Mouse (Mus musculus): ENCODE data around the gene Scap. TPM values are rescaled to one million over a fixed set of nuclear protein-coding genes. Genes with fewer than 3 reads are reported as not detected.
"Not testable (repeated sequence)": the region's sequence is repeated elsewhere in the genome, so short reads cannot be mapped to it uniquely, and the experiment has no call there.

The Scap gene
- polyA plus RNA-seq, 1 experiment from 2014 or later = 40.3 TPM

DNA sequence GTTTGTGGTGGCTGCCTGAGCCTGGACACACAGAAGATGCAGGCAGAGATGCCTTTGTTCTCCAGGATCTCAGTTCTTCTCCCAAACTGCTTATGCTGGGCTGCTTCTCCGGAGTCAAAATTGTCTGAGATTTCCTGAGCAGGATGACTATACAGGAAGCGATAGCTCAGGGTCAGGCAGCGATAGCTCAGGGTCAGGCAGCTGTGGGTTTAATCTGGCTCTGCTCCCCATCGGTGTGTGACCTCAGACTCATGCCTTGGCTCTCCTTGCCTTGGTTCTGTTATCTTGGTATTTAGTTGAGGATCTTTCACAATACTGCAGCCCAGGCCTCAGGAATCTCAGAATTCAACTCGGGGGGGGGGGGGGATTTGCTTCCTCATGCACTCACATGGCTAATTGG is 33.7 kb downstream of the Scap start:
- Histone ChIP-seq H3K27me3 (replicated peaks; ENCODE audit: low read depth, poor library complexity, severe bottlenecking) (no peaks in the 10 kb centered on the region), H3K27ac (replicated peaks) (peak overlapping the region; percentile 67), H3K4me3 (no peak overlapping the region), H3K36me3 (replicated peaks) (peaks cover 52% of the 10 kb centered on the region), H3K9me3 (no peaks in the 10 kb centered on the region), H3K4me1 (peaks cover 12% of the 10 kb centered on the region)
- WGBS = 61% methylated on average over 5 of the region's 5 CpGs
- DNase-seq (ENCODE audit: low spot score) = no peak

DNA sequence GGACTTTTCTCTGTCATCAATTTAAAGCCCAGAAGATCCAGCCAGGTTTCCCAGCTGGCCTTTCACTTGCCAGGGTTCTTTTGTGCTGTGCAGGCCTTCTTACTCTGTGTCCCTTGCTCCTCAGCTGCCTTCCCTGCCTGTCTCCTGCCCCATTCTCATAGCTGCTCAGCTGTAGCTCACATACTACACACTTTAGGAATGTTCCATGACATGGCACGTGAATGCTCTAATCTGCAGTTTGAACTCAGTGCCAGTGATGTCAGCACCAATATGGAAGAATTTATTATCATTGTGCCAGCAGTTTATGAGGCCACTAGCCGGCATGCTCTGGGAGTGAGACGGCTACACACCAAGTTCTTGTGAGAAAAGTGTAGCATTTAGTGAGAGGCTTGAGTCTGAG is 36.8 kb downstream of the Scap start:
- Histone ChIP-seq H3K4me3 (no peak overlapping the region), H3K36me3 (replicated peaks) (peaks cover 58% of the 10 kb centered on the region), H3K4me1 (peaks cover 12% of the 10 kb centered on the region), H3K27ac (replicated peaks) (no peak overlapping the region), H3K9me3 (no peaks in the 10 kb centered on the region), H3K27me3 (replicated peaks; ENCODE audit: low read depth, poor library complexity, severe bottlenecking) (no peaks in the 10 kb centered on the region)
- DNase-seq (ENCODE audit: low spot score) = no peak
- 94% methylated on average over 3 of the region's 3 CpGs for WGBS

DNA sequence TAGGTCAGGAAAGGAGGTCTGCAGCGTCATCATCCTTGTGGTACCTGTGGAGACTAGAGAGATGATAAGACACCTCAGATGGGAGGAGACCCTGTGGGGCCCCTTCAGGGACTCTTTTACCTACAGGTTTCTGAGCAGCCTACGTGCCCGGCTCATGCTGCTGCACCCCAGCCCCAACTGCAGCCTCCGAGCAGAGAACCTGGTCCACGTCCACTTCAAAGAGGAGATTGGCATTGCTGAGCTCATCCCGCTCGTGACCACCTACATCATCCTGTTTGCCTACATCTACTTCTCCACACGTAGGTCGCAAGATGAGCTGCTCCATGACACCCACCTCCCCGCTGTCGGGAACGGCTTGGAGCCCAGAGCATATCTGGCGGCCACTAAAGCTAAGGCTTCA is 40.8 kb downstream of the Scap start:
- no peak for DNase-seq (ENCODE audit: low spot score)
- H3K36me3 ChIP-seq (replicated peaks) = peaks cover 74% of the 10 kb centered on the region
- H3K4me3 ChIP-seq = no peak overlapping the region
- 93% methylated on average over 13 of the region's 13 CpGs for WGBS
- H3K4me1 ChIP-seq = no peaks in the 10 kb centered on the region
- no peak overlapping the region for H3K27ac ChIP-seq (replicated peaks)
- no peaks in the 10 kb centered on the region for H3K9me3 ChIP-seq
- H3K27me3 ChIP-seq (replicated peaks; ENCODE audit: low read depth, poor library complexity, severe bottlenecking) = no peaks in the 10 kb centered on the region

DNA sequence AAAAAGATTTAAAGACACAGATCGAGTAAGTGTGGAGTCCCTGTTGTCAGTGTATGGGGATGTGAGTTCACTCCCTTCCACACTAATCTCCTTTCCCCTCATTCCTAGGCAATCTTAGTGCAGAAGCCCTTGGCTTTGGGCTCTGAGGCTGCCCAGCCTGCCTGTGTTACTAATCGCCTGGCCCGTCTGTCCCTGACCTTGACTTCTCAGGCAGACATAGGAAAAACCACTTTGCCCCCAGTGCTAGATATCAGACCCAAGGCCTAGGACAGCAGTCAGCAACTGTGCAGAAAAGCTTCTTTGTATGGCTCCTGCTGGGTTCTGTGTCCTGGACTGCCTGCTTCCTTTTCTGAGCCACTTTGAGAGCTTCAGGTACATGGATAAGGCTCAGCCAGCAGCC is 42.6 kb downstream of the Scap start:
- peaks cover 88% of the 10 kb centered on the region for H3K36me3 ChIP-seq (replicated peaks)
- no peaks in the 10 kb centered on the region for H3K9me3 ChIP-seq
- no peak for DNase-seq (ENCODE audit: low spot score)
- H3K27ac ChIP-seq (replicated peaks) = no peak overlapping the region
- H3K4me1 ChIP-seq = 0 out of 2 replicates have a peak, but pooled peaks cover 4% of the 10 kb centered on the region
- no peaks in the 10 kb centered on the region for H3K27me3 ChIP-seq (replicated peaks; ENCODE audit: low read depth, poor library complexity, severe bottlenecking)
- H3K4me3 ChIP-seq = no peak overlapping the region
- WGBS = 94% methylated on average over 3 of the region's 3 CpGs

DNA sequence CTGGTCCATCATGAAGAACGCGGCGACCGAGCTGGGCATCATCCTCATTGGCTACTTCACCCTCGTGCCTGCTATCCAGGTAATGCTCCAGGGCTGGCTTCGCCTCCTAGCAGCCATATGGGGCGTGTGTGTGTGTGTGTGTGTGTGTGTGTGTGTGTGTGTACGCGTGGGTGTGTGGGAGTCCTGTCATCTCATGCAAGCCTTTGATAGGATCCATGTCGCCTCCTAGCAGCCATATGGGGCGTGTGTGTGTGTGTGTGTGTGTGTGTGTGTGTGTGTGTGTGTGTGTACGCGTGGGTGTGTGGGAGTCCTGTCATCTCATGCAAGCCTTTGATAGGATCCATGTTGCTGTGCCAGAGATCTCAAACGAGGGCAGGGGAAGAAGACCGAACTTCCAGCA is 44.6 kb downstream of the Scap start:
- not testable (repeated sequence) for H3K4me1 ChIP-seq; H3K27ac ChIP-seq (replicated peaks); DNase-seq (ENCODE audit: low spot score); H3K4me3 ChIP-seq; H3K9me3 ChIP-seq; H3K27me3 ChIP-seq (replicated peaks; ENCODE audit: low read depth, poor library complexity, severe bottlenecking)
- 95% methylated on average over 15 of the region's 15 CpGs for WGBS
- H3K36me3 ChIP-seq (replicated peaks) = peaks cover 100% of the 10 kb centered on the region

DNA sequence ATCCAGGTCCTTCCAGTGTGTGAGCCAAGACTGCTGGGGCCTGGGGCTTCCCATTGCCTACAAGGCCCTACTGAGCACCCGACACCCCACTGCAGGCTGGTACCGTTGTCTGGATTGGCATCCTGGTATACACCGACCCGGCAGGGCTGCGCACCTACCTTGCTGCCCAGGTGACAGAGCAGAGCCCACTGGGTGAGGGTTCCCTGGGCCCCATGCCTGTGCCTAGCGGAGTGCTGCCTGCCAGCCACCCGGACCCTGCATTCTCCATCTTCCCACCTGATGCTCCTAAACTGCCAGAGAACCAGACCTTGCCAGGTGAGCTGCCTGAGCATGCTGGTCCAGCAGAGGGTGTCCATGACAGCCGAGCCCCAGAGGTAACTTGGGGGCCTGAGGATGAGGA is 46.3 kb downstream of the Scap start:
- peaks cover 9% of the 10 kb centered on the region; the same call in 1 of the 2 replicates for H3K4me1 ChIP-seq
- no peak overlapping the region for H3K4me3 ChIP-seq
- no peaks in the 10 kb centered on the region for H3K9me3 ChIP-seq
- WGBS = 96% methylated on average over 8 of the region's 8 CpGs
- peaks cover 100% of the 10 kb centered on the region for H3K36me3 ChIP-seq (replicated peaks)
- no peak overlapping the region for H3K27ac ChIP-seq (replicated peaks)
- DNase-seq (ENCODE audit: low spot score) = no peak
- H3K27me3 ChIP-seq (replicated peaks; ENCODE audit: low read depth, poor library complexity, severe bottlenecking) = no peaks in the 10 kb centered on the region

DNA sequence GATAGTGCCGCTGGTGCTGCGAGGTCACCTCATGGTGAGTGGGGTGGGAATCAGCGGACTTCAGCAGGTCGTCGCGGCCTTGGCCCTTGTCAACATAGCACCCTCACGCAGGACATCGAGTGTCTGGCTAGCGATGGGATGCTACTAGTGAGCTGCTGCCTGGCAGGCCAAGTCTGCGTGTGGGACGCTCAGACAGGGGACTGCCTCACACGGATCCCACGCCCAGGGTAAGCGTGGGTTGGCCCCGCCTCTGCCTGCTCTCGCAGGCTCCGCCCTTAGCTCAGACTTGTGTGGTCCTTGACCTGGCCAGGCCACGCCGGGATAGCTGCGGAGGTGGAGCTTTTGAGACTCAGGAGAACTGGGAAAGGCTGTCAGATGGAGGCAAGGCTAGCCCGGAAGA is 47.6 kb downstream of the Scap start:
- no peak overlapping the region for H3K27ac ChIP-seq (replicated peaks)
- H3K27me3 ChIP-seq (replicated peaks; ENCODE audit: low read depth, poor library complexity, severe bottlenecking) = no peaks in the 10 kb centered on the region
- no peak overlapping the region for H3K4me3 ChIP-seq
- H3K9me3 ChIP-seq = no peaks in the 10 kb centered on the region
- peaks cover 100% of the 10 kb centered on the region for H3K36me3 ChIP-seq (replicated peaks)
- 44% methylated on average over 21 of the region's 21 CpGs for WGBS
- DNase-seq (ENCODE audit: low spot score) = no peak
- peaks cover 9% of the 10 kb centered on the region; the same call in 1 of the 2 replicates for H3K4me1 ChIP-seq

DNA sequence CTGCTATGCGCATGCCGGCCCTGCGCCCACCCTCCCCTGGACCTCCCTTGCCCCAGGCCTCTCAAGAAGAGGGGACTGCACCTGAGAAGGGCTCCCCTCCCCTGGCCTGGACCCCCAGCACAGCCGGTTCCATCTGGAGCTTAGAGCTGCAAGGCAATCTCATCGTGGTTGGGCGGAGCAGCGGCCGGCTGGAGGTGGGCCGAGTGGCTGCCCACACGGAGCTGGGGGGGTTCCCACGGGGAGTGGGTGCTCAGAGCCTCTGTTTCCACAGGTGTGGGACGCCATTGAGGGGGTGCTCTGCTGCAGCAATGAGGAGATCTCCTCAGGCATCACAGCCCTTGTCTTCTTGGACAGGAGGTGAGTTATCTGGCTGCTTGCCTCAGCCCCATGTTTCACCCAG is 48.2 kb downstream of the Scap start:
- peaks cover 100% of the 10 kb centered on the region for H3K36me3 ChIP-seq (replicated peaks)

DNA sequence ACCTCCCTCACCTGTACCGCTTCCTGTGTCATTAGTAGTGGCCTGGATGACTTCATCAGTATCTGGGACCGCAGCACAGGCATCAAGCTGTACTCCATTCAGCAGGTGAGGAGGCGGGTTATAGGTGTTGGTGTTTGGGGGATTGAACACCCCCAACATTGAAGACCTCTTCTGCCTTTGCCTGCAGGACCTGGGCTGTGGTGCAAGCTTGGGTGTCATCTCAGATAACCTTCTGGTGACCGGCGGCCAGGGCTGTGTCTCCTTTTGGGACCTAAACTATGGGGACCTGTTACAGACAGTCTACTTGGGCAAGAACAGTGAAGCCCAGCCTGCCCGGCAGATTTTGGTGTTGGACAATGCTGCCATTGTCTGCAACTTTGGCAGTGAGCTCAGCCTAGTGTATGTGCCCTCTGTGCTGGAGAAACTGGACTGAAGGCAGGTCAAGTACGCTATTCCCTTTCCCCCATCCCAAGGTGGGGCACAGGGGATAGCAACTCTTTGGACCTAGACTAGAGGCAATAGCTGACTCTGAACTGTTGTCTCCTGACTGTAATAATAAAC is 51.4 kb downstream of the Scap start:
- H3K9me3 ChIP-seq = no peaks in the 10 kb centered on the region
- DNase-seq (ENCODE audit: low spot score) = no peak
- no peak overlapping the region for H3K27ac ChIP-seq (replicated peaks)
- H3K36me3 ChIP-seq (replicated peaks) = peaks cover 100% of the 10 kb centered on the region
- H3K27me3 ChIP-seq (replicated peaks; ENCODE audit: low read depth, poor library complexity, severe bottlenecking) = no peaks in the 10 kb centered on the region
- peaks cover 9% of the 10 kb centered on the region; the same call in 1 of the 2 replicates for H3K4me1 ChIP-seq
- WGBS = 84% methylated on average over 7 of the region's 7 CpGs
- no peak overlapping the region for H3K4me3 ChIP-seq

More for the DNA sequence above, 48.2 kb downstream of the Scap start:
- no peak for DNase-seq (ENCODE audit: low spot score)
- Histone ChIP-seq H3K4me3 (no peak overlapping the region), H3K9me3 (no peaks in the 10 kb centered on the region), H3K27ac (replicated peaks) (no peak overlapping the region), H3K27me3 (replicated peaks; ENCODE audit: low read depth, poor library complexity, severe bottlenecking) (no peaks in the 10 kb centered on the region), H3K4me1 (peaks cover 9% of the 10 kb centered on the region; the same call in 1 of the 2 replicates)
- 88% methylated on average over 12 of the region's 12 CpGs for WGBS

DNA sequence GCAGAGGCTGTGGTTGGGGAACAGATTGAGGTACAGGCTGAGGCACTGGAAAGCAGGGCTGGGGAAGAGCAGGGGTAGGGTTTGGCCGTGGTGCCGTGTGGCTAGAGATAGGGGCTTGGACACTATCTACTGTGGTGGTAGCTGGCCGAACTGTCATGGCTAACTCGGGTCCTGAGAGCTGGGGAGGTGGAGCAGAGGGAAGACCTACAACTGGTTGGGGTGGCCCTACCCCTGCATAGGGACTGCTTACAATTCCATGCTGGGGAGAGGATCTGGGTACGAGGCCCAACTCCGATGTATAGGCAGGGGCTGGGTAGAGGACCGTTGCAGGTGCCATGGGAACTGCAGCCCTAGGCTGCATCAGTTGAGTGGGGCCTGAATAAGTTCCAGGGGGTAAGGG is 54.9 kb downstream of the Scap start:
- no peaks in the 10 kb centered on the region for H3K27me3 ChIP-seq (replicated peaks; ENCODE audit: low read depth, poor library complexity, severe bottlenecking)
- no peak overlapping the region for H3K4me3 ChIP-seq
- WGBS = 95% methylated on average over 7 of the region's 7 CpGs
- no peaks in the 10 kb centered on the region for H3K9me3 ChIP-seq
- DNase-seq (ENCODE audit: low spot score) = no peak
- no peaks in the 10 kb centered on the region for H3K4me1 ChIP-seq
- H3K27ac ChIP-seq (replicated peaks) = no peak overlapping the region
- peaks cover 100% of the 10 kb centered on the region for H3K36me3 ChIP-seq (replicated peaks)

DNA sequence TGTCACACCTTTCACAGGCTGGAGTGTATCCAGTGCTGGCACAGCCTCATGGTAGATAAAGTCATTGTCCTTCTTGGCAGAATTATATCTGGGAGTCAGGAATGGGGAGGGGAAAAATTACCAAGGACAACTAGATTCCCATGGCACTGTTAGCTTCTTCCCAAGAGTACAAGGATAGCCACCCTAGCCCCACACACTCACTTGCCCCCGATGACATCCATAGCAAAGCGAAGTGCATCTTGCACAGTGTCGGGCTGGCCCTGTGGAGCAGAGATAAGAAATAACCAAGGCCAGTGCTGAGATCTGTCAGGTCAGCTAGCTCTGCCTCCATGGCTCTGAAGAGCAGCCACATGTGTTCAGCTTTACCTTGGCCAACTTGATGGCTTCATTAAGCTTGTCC is 57.8 kb downstream of the Scap start:
- no peak overlapping the region for H3K27ac ChIP-seq (replicated peaks)
- no peak for DNase-seq (ENCODE audit: low spot score)
- H3K9me3 ChIP-seq = no peaks in the 10 kb centered on the region
- H3K27me3 ChIP-seq (replicated peaks; ENCODE audit: low read depth, poor library complexity, severe bottlenecking) = no peaks in the 10 kb centered on the region
- WGBS = 93% methylated on average over 3 of the region's 3 CpGs
- no peaks in the 10 kb centered on the region for H3K4me1 ChIP-seq
- H3K4me3 ChIP-seq = no peak overlapping the region
- H3K36me3 ChIP-seq (replicated peaks) = peaks cover 98% of the 10 kb centered on the region

DNA sequence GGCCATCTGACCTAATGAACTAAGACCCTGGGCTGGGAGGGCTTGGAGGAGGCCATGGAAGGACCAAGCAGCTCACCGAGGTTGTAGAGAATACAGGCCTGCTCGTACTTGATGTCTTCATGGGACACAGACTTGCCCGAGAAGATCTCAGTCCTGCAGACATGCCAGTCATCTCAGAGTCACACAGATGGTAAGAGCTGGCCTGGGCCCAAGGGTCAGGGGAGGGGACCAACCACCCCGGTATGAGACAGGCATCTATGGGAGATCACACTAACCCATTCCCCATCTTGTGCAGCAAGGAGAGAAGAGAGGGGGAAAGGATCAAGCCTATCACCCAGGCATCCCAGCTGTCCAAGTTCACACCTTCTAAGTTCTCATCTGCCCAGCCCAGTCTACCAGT is 60.2 kb downstream of the Scap start:
- H3K27ac ChIP-seq (replicated peaks) = no peak overlapping the region
- WGBS = 93% methylated on average over 4 of the region's 4 CpGs
- H3K4me3 ChIP-seq = no peak overlapping the region
- H3K4me1 ChIP-seq = no peaks in the 10 kb centered on the region
- no peak for DNase-seq (ENCODE audit: low spot score)
- no peaks in the 10 kb centered on the region for H3K9me3 ChIP-seq
- peaks cover 95% of the 10 kb centered on the region for H3K36me3 ChIP-seq (replicated peaks)
- no peaks in the 10 kb centered on the region for H3K27me3 ChIP-seq (replicated peaks; ENCODE audit: low read depth, poor library complexity, severe bottlenecking)

DNA sequence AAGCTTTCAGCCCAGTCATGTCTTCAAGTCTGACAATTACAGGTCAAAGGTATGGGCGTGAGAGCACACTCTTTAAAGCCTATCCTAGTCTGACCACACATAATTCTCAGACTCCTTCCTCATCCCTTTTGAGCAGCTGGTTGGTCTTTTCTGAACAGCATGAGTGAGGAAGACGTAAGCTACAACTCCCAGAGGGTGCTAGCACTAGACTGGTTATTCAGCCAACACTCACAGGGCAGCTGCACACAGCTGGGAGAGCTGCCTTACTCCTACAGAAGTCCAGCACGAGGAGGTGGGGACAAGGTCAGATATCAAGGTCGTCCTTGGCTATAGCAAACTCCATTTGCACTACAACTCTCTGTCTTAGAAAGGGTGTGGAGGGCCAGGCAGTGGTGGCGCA is 67.6 kb downstream of the Scap start:
- Histone ChIP-seq H3K9me3 (no peaks in the 10 kb centered on the region), H3K4me1 (no peaks in the 10 kb centered on the region), H3K27ac (replicated peaks) (no peak overlapping the region), H3K36me3 (replicated peaks) (peaks cover 74% of the 10 kb centered on the region), H3K27me3 (replicated peaks; ENCODE audit: low read depth, poor library complexity, severe bottlenecking) (no peaks in the 10 kb centered on the region), H3K4me3 (no peak overlapping the region)
- DNase-seq (ENCODE audit: low spot score) = no peak
- WGBS = 89% methylated on average over 5 of the region's 5 CpGs

Measured in embryonic facial prominence, embryonic 10.5 days (tissue).